Mouse (Mus musculus) forebrain, embryonic 11.5 days (tissue): ENCODE results near the gene Mycbp2. TPM values are rescaled to one million over a fixed set of nuclear protein-coding genes. Genes with fewer than 3 reads are reported as not detected.

Source experiments
- ATAC-seq: fragments of 200-750 bp; cut with Nextera tagmentation; replicated peaks from 2 replicates; pipeline ENCODE4 v1.8.0; 2017; ENCODE audit warnings: moderate TSS enrichment; ENCODE audit not compliant: low FRiP score
- DNase-seq: peaks from one replicate; pipeline ENCODE4 v3.0.0-alpha.2; 2017; ENCODE audit warnings: low spot score
- H3K27ac ChIP-seq: fragments of 300-500 bp; sonication (generic); 2 replicates; pipeline ENCODE4 v1.5.1; 2014; ENCODE audit warnings: low read depth, low read length
- H3K27me3 ChIP-seq: fragments of 300-500 bp; sonication (generic); 2 replicates; pipeline ENCODE4 v1.6.1; 2014; ENCODE audit warnings: mild to moderate bottlenecking, low read length, mixed read lengths; ENCODE audit not compliant: control insufficient read depth, insufficient read depth
- H3K36me3 ChIP-seq: fragments of 300-500 bp; sonication (generic); 2 replicates; pipeline ENCODE4 v1.6.1; 2014; ENCODE audit warnings: mild to moderate bottlenecking, low read length, moderate library complexity, mixed read lengths; ENCODE audit not compliant: control insufficient read depth, insufficient read depth
- H3K4me1 ChIP-seq: fragments of 300-500 bp; sonication (generic); replicated peaks from 2 replicates; pipeline ENCODE4 v1.6.1; 2014; ENCODE audit warnings: low read length, mixed read lengths; ENCODE audit not compliant: control insufficient read depth, insufficient read depth
- H3K4me2 ChIP-seq: fragments of 300-500 bp; sonication (generic); 2 replicates; pipeline ENCODE4 v1.6.1; 2014; ENCODE audit warnings: low read depth, mild to moderate bottlenecking, low read length, moderate library complexity, mixed read lengths; ENCODE audit not compliant: severe bottlenecking
- H3K4me3 ChIP-seq: fragments of 300-500 bp; sonication (generic); 2 replicates; pipeline ENCODE4 v1.5.1; 2014; ENCODE audit warnings: low read depth, low read length
- H3K9ac ChIP-seq: fragments of 300-500 bp; sonication (generic); 2 replicates; pipeline ENCODE4 v1.6.1; 2014; ENCODE audit warnings: low read length
- H3K9me3 ChIP-seq: fragments of 300-500 bp; sonication (generic); 2 replicates; pipeline ENCODE4 v1.6.1; 2016; ENCODE audit warnings: low read length, mixed read lengths; ENCODE audit not compliant: control insufficient read depth
- WGBS: fragments of 180-500 bp; shearing (Covaris S2); extraction: QIAGEN DNeasy Blood & Tissue Kit; methylation state at CpG from one replicate; pipeline ENCODE4 v1.1.7; 2014; 5-methylcytosine and 5-hydroxymethylcytosine counted together
- polyA plus RNA-seq: library from polyadenylated mRNA; unstranded; fragments of >200 nt; fragmentation: Nextera tagmentation; extraction: Ambion mirVana; gene quantifications from 2 replicates; pipeline ENCODE4 v1.2.1, GENCODE M21; 2014

The Mycbp2 gene
- polyA plus RNA-seq, 1 experiment from 2014 or later = 29.1 TPM

DNA sequence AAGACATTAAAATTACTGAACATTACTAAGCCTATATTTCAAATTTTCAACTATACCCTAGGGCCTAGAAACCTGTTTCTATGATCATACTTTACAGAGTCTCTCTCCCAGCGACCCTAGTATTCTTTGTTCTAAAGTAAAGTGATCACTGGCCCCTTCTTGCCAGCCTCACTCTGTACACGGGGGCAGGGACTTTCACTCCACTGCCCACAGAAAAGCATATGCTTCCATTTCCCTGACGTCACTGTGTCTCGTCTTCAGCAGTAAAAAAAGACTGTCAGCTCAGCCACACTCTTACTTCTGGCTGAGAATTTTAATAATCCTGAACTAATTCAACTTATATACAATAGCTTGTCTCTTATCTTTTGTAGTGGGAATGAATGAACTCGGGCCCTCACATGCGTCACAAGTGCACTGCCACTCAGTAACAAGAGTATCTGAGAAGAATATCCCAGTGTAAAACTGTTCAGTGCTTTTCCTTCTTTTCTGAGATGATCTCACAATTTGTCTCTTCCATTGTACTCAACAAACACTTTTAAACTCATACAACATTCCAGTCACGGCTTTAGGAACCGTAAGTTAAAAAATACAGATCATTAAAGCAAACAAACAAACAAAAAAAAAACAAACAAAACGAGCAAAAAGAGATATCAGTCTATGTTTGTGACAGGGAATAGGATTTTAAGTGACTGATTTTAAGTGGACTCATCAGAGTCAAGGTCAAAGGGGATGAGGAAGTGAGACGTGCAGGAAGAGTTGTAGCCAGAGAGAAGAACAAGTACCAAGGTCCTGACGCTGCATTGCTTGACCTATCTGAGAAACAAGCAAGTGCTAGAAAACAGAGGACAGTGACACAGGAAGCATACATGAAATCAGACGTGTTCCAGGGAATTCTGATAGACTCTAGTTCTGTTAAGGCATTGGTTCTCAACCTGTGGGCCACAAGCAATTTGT lies 112.7 kb downstream of the Mycbp2 start:
- 56% methylated on average over 12 of the region's 12 CpGs for WGBS
- H3K4me3 ChIP-seq = no peak overlapping the region
- DNase-seq = no peak
- no peak overlapping the region for H3K4me2 ChIP-seq
- no peaks in the 10 kb centered on the region for H3K4me1 ChIP-seq
- no peaks in the 10 kb centered on the region for H3K36me3 ChIP-seq
- H3K9me3 ChIP-seq = no peaks in the 10 kb centered on the region
- ATAC-seq = peak; percentile 71
- H3K27ac ChIP-seq = no peak overlapping the region
- no peaks in the 10 kb centered on the region for H3K27me3 ChIP-seq
- no peak overlapping the region for H3K9ac ChIP-seq

DNA sequence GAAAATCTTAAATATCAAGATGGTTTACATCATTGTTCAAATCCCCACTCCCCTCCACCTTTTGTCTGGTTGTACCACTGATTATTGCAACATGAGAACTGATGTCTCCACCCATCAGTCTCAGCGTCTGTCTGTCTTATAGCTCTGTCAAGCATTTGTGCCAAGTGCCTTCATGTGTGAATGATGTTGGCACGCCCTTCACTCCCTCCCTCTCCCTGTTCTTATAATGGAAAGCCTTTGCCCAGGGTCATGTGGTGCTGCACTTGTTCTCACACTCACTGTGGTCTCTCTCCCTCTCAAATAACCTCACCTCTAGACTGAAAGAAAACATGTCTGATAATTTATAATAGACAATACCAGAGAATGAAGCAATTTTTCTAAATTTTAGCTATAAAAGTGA lies 124.3 kb downstream of the Mycbp2 start:
- WGBS = 67% methylated on average over 2 of the region's 2 CpGs
- H3K36me3 ChIP-seq = no peaks in the 10 kb centered on the region; the same call in 1 of the 2 replicates
- ATAC-seq = no peak

DNA sequence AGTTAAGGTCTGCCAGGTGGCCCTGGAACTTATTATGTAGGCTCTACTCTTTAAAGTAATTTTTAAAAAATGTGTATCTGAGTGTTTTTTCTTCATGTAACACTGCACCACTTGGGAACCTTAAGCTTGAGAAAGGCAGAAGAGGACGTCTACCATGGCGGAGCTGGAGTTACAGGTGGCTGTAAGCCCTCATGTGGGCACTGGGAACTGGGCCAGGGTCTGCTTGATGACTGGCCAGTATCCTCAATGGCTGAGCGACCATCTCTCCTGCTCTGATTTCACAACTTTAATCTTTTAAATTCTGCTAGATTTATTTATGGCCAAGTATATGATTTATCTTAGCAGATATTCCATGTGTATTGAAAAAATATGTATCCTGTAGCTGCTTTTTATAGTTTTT lies 124.9 kb downstream of the Mycbp2 start:
- DNase-seq (no peak), ATAC-seq (no peak)
- H3K4me1 ChIP-seq = no peaks in the 10 kb centered on the region
- H3K27ac ChIP-seq = no peak overlapping the region
- H3K27me3 ChIP-seq = no peaks in the 10 kb centered on the region
- H3K9ac ChIP-seq = no peak overlapping the region
- no peak overlapping the region for H3K4me3 ChIP-seq
- no peaks in the 10 kb centered on the region for H3K9me3 ChIP-seq
- H3K4me2 ChIP-seq = no peak overlapping the region
- no peaks in the 10 kb centered on the region; the same call in 1 of the 2 replicates for H3K36me3 ChIP-seq
- 92% methylated on average over 3 of the region's 3 CpGs for WGBS

More for the DNA sequence above, 124.3 kb downstream of the Mycbp2 start:
- Histone ChIP-seq H3K9me3 (no peaks in the 10 kb centered on the region), H3K27me3 (no peaks in the 10 kb centered on the region), H3K4me3 (no peak overlapping the region), H3K27ac (no peak overlapping the region), H3K4me2 (no peak overlapping the region), H3K4me1 (no peaks in the 10 kb centered on the region), H3K9ac (no peak overlapping the region)
- DNase-seq = no peak

DNA sequence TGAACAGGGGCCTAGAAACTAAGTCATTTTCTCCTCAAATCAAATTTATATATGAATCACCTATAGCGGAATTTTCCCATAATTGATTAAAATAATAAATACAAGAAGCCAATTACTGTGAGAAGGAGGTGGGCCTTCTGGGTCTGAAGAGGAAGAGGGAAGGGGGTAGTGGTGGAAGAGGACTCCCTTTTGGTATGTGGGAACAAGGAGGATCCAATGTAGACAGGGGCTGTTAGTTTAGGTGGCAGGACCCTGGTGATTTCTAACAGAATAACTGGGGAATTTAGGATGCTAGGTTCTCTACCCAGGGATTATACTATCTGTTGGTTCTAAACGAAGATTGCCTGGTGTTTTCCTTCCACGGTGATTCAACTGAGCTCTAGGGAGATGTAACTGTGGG lies 130.3 kb downstream of the Mycbp2 start:
- Histone ChIP-seq H3K4me1 (no peaks in the 10 kb centered on the region), H3K36me3 (no peaks in the 10 kb centered on the region; the same call in 1 of the 2 replicates)
- DNase-seq = no peak

DNA sequence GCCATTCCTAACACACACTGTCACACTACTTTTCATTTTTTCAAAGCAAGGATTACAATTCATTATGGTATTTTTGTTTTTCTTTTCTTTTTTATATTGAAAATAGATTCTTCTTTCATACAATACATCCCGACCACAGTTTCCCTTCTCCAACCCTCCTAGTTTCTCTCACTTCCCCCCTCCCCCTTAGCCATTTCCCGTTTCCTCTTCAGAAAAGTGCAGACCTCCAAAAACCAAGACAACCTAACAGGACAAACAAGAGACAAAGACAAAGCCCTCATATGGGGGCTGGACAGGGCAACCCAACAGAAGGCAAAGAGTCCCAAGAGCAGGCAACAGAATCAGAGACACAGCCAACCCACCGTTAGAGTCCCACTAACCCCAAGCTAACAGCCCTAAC lies 160.0 kb downstream of the Mycbp2 start:
- no peak for DNase-seq

More for the DNA sequence above, 130.3 kb downstream of the Mycbp2 start:
- Histone ChIP-seq H3K9ac (no peak overlapping the region), H3K4me3 (no peak overlapping the region), H3K4me2 (no peak overlapping the region), H3K27ac (no peak overlapping the region), H3K27me3 (no peaks in the 10 kb centered on the region), H3K9me3 (no peaks in the 10 kb centered on the region)
- no peak for ATAC-seq
- WGBS = 86% methylated on average over 3 of the region's 3 CpGs

DNA sequence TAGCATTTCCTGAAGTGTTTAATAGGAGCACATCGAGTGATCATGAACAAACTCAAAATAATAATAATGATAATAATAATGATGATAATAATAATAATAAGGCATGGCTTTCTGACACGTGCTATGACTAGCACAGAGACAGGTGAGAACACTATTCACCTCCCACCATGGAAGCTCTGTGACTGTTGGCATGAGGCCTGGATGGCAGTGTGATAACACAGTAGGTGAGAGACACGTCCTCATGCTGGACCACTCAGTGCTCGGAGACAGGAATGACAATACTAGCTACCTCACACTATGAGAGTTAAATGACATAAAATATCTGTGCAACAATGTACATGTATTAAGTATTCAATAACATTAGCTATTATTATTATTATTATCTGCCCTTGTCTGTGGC lies 160.5 kb downstream of the Mycbp2 start:
- Histone ChIP-seq H3K27me3 (no peaks in the 10 kb centered on the region), H3K4me2 (no peak overlapping the region), H3K9me3 (no peaks in the 10 kb centered on the region), H3K36me3 (no peaks in the 10 kb centered on the region; the same call in 1 of the 2 replicates), H3K9ac (no peak overlapping the region), H3K4me3 (no peak overlapping the region), H3K4me1 (no peaks in the 10 kb centered on the region), H3K27ac (no peak overlapping the region)
- no peak for DNase-seq
- no peak for ATAC-seq
- 93% methylated on average over 4 of the region's 4 CpGs for WGBS

More for the DNA sequence above, 160.0 kb downstream of the Mycbp2 start:
- Histone ChIP-seq H3K9me3 (no peaks in the 10 kb centered on the region), H3K4me1 (no peaks in the 10 kb centered on the region), H3K9ac (no peak overlapping the region), H3K36me3 (no peaks in the 10 kb centered on the region; the same call in 1 of the 2 replicates), H3K27me3 (no peaks in the 10 kb centered on the region), H3K4me3 (no peak overlapping the region), H3K4me2 (no peak overlapping the region), H3K27ac (no peak overlapping the region)
- WGBS = 80% methylated on average over 3 of the region's 3 CpGs
- no peak for ATAC-seq

DNA sequence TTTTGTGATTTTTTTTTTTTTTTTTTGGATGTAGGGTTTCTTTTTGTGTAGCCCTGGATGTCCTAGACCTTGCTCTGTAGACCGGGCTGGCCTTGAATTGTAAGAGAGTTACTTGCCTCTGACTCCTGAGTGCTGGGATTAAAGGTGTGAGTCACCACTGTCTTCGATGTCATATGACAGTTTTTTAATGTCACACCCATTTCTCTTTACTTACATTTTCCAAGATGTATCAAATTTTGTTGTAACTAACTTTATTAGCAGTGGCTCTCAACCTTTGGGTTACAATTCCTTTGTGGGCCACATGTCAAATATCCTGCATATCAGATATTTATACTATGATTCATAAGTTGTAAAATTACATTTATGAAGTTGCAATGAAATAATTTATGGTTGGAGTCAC lies 166.5 kb downstream of the Mycbp2 start:
- no peaks in the 10 kb centered on the region for H3K9me3 ChIP-seq
- ATAC-seq (no peak), DNase-seq (no peak)
- no peaks in the 10 kb centered on the region for H3K36me3 ChIP-seq
- H3K4me1 ChIP-seq = no peaks in the 10 kb centered on the region
- no peak overlapping the region for H3K4me2 ChIP-seq
- H3K27ac ChIP-seq = no peak overlapping the region
- WGBS = 88% methylated on average over 2 of the region's 2 CpGs
- H3K9ac ChIP-seq = no peak overlapping the region
- no peak overlapping the region for H3K4me3 ChIP-seq
- H3K27me3 ChIP-seq = no peaks in the 10 kb centered on the region

DNA sequence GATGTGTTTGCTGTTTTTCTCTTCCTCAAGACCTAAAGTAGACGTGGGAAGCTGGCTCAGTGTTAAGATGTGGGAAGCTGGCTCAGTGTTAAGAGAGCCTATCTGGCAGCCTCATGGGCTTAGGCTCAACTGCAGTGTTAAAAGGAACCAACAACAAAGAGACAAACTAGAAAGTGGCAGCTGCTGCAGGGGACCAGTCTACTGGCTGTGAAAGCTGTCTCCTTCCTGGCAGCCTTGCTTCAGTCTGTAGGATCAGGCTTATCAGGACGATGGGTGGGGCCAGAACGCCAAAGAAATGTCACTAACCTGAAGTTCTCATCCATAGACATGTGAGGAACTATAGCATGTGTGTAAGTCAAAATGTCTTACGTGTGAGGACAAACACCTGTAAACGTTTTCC lies 183.7 kb downstream of the Mycbp2 start:
- H3K36me3 ChIP-seq = no peaks in the 10 kb centered on the region
- no peaks in the 10 kb centered on the region for H3K4me1 ChIP-seq

DNA sequence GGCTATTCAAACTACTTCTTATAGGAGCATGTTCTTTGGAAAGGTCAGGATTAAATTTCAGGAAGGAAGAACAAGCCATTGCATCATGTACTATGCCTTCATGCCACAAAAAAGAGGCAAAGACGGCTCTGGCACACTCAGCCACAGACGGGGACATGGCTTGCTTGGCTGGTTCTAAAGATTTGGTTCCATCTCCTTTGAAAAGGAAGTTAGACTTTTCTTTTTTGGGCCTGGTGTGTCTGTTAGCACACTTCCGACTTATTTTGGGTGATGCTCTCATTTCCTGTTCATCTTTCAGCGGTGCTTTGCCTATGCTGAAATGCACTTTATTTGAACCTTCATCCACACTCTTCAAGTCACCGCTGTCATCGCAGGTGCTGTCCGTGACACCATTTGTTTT lies 190.9 kb downstream of the Mycbp2 start:
- H3K9me3 ChIP-seq = no peaks in the 10 kb centered on the region
- no peaks in the 10 kb centered on the region for H3K36me3 ChIP-seq
- ATAC-seq (no peak), DNase-seq (no peak)
- no peaks in the 10 kb centered on the region for H3K4me1 ChIP-seq
- H3K27me3 ChIP-seq = no peaks in the 10 kb centered on the region
- WGBS = 93% methylated on average over 7 of the region's 7 CpGs
- H3K4me2 ChIP-seq = no peak overlapping the region
- H3K27ac ChIP-seq = no peak overlapping the region
- H3K4me3 ChIP-seq = no peak overlapping the region
- H3K9ac ChIP-seq = no peak overlapping the region

More for the DNA sequence above, 183.7 kb downstream of the Mycbp2 start:
- Histone ChIP-seq H3K4me3 (no peak overlapping the region), H3K27ac (no peak overlapping the region), H3K27me3 (no peaks in the 10 kb centered on the region), H3K4me2 (no peak overlapping the region), H3K9ac (no peak overlapping the region), H3K9me3 (no peaks in the 10 kb centered on the region)
- no peak for DNase-seq
- ATAC-seq = no peak
- WGBS = 76% methylated on average over 5 of the region's 5 CpGs
